Comparison of ENCODE assay signal across 9 mouse cellular contexts in genomic region chr8:126720473-126721145, GRCm38 (mm10).
DNase-seq lines count a peak whose midpoint lies in the region; ATAC-seq and TF ChIP-seq lines count a peak whose summit lies in the region.
"Had no signal": no experiment of that assay in that cellular context is flagged by ENCODE, and none has a peak within 500 bp of the region (broad histone marks: within the 10 kb centered on the region; RNA-seq: fewer than 3 reads in every experiment).

No protein-coding gene starts in this region.

- H3K36me3 ChIP-seq in lung, embryonic 14.5 days (ENCODE audit: insufficient read depth) = no peaks in the 10 kb centered on the region
- no peaks in the 10 kb centered on the region for H3K36me3 ChIP-seq in intestine, postnatal 0 days (ENCODE audit: control insufficient read depth, insufficient read depth)
- H3K36me3 ChIP-seq in megakaryocyte, embryonic 14.5 days (replicated peaks; ENCODE audit: low read length) = no peaks in the 10 kb centered on the region
- no peaks in the 10 kb centered on the region for H3K36me3 ChIP-seq in heart, embryonic 11.5 days (ENCODE audit: control insufficient read depth, insufficient read depth, low read length)
- H3K36me3 ChIP-seq: embryonic facial prominence, embryonic 12.5 days had no signal

- WGBS in lung, embryonic 14.5 days = 76% methylated on average over 4 of the region's 4 CpGs
- WGBS in intestine, postnatal 0 days = 77% methylated on average over 4 of the region's 4 CpGs
- WGBS in heart, embryonic 11.5 days (ENCODE audit: insufficient replicate concordance) = 92% methylated on average over 4 of the region's 4 CpGs

- no peaks in the 10 kb centered on the region for H3K27me3 ChIP-seq in lung, embryonic 14.5 days (ENCODE audit: insufficient read depth, low read length)
- no peaks in the 10 kb centered on the region for H3K27me3 ChIP-seq in intestine, postnatal 0 days (replicated peaks; ENCODE audit: control insufficient read depth, insufficient read depth, low read length)
- H3K27me3 ChIP-seq in megakaryocyte, embryonic 14.5 days (replicated peaks) = peaks cover 30% of the 10 kb centered on the region
- H3K27me3 ChIP-seq in heart, embryonic 11.5 days (ENCODE audit: control insufficient read depth, insufficient read depth, low read length) = no peaks in the 10 kb centered on the region
- H3K27me3 ChIP-seq: embryonic facial prominence, embryonic 12.5 days had no signal

- no peak for TF ChIP-seq CTCF in lung, embryonic 14.5 days (IDR thresholded peaks at IDR 0.05; ENCODE audit: low read depth)
- TF ChIP-seq CTCF in intestine, postnatal 0 days (IDR thresholded peaks at IDR 0.05; ENCODE audit: low read depth) = no peak

- no peak overlapping the region for H3K9ac ChIP-seq in lung, embryonic 14.5 days
- H3K9ac ChIP-seq in intestine, postnatal 0 days (ENCODE audit: low read depth, low read length) = no peak overlapping the region
- no peak overlapping the region for H3K9ac ChIP-seq in heart, embryonic 11.5 days (ENCODE audit: low read depth, low read length)
- H3K9ac ChIP-seq: embryonic facial prominence, embryonic 12.5 days had no signal

- peak; percentile 53; the same call in 1 of the 2 replicates for ATAC-seq in lung, embryonic 14.5 days (ENCODE audit: insufficient read depth)
- ATAC-seq in intestine, postnatal 0 days = peak; percentile 40
- ATAC-seq in heart, embryonic 11.5 days (replicated peaks; ENCODE audit: insufficient number of reproducible peaks, low FRiP score, low TSS enrichment) = no peak

- H3K9me3 ChIP-seq in lung, embryonic 14.5 days (ENCODE audit: low read depth, low read length) = no peaks in the 10 kb centered on the region
- no peaks in the 10 kb centered on the region for H3K9me3 ChIP-seq in intestine, postnatal 0 days (ENCODE audit: control insufficient read depth)
- peaks cover 6% of the 10 kb centered on the region for H3K9me3 ChIP-seq in megakaryocyte, embryonic 14.5 days
- no peaks in the 10 kb centered on the region for H3K9me3 ChIP-seq in heart, embryonic 11.5 days (replicated peaks; ENCODE audit: control insufficient read depth, low read length)
- H3K9me3 ChIP-seq: embryonic facial prominence, embryonic 12.5 days had no signal

- 0 out of 2 replicates have a peak, but pooled peaks cover 3% of the 10 kb centered on the region for H3K4me1 ChIP-seq in lung, embryonic 14.5 days (ENCODE audit: insufficient read depth)
- no peaks in the 10 kb centered on the region for H3K4me1 ChIP-seq in intestine, postnatal 0 days (replicated peaks; ENCODE audit: control insufficient read depth, insufficient read depth, low read length)
- peaks cover 31% of the 10 kb centered on the region for H3K4me1 ChIP-seq in megakaryocyte, embryonic 14.5 days
- H3K4me1 ChIP-seq in heart, embryonic 11.5 days (ENCODE audit: control insufficient read depth, insufficient read depth, low read length) = 0 out of 2 replicates have a peak, but pooled peaks cover 7% of the 10 kb centered on the region
- H3K4me1 ChIP-seq: embryonic facial prominence, embryonic 12.5 days had no signal

- DNase-seq in lung, embryonic 14.5 days = peak; percentile 54
- DNase-seq in lung, postnatal 25 days (ENCODE audit: low spot score) = no peak
- peak; percentile 70 to 76 for DNase-seq in kidney, postnatal 36 days
- DNase-seq in urinary bladder, postnatal 25 days (ENCODE audit: low spot score) = no peak
- DNase-seq: cerebellum, adult 18-20 months had no signal

- no peak overlapping the region for H3K27ac ChIP-seq in lung, embryonic 14.5 days (ENCODE audit: low read depth)
- H3K27ac ChIP-seq in intestine, postnatal 0 days (ENCODE audit: low read depth, low read length) = no peak overlapping the region; the same call in 1 of the 2 replicates
- no peak overlapping the region for H3K27ac ChIP-seq in heart, embryonic 11.5 days (ENCODE audit: low read depth, low read length)
- H3K27ac ChIP-seq: embryonic facial prominence, embryonic 12.5 days had no signal

- H3K4me3 ChIP-seq in lung, embryonic 14.5 days (ENCODE audit: low read depth, low read length) = no peak overlapping the region
- H3K4me3 ChIP-seq in intestine, postnatal 0 days (ENCODE audit: low read depth, low read length) = no peak overlapping the region
- peak overlapping the region; percentile 72 for H3K4me3 ChIP-seq in megakaryocyte, embryonic 14.5 days (replicated peaks)
- no peak overlapping the region for H3K4me3 ChIP-seq in heart, embryonic 11.5 days (ENCODE audit: low read depth, low read length)
- H3K4me3 ChIP-seq: embryonic facial prominence, embryonic 12.5 days had no signal

- no peak overlapping the region for H3K4me2 ChIP-seq in lung, embryonic 14.5 days
- H3K4me2 ChIP-seq in intestine, postnatal 0 days (replicated peaks; ENCODE audit: low read depth) = no peak overlapping the region
- no peak overlapping the region for H3K4me2 ChIP-seq in heart, embryonic 11.5 days
- H3K4me2 ChIP-seq: embryonic facial prominence, embryonic 12.5 days had no signal

Comparison
In these comparisons a context has a peak if more than half of its experiments do, and no peak if none do; other contexts are left out.
1. DNase-seq: peak in lung, embryonic 14.5 days (single experiment) and kidney, postnatal 36 days (2 of 2); none in lung, postnatal 25 days (single experiment) and urinary bladder, postnatal 25 days (single experiment).